Mouse (Mus musculus) brain, embryonic 14.5 days (tissue): ENCODE measurements around the gene Atxn1.

Source experiments
- CTCF ChIP-seq: fragments of 200-500 bp; IDR thresholded peaks from 2 replicates; pipeline ENCODE4 v1.5.1; 2012; ENCODE audit warnings: inconsistent platforms, mild to moderate bottlenecking, moderate library complexity, borderline replicate concordance; ENCODE audit not compliant: insufficient read depth, insufficient read length; ENCODE audit errors: extremely low read depth
- POLR2A ChIP-seq: fragments of 200-500 bp; IDR thresholded peaks from 2 replicates; pipeline ENCODE4 v1.6.1; 2012; ENCODE audit warnings: mild to moderate bottlenecking, inconsistent platforms, borderline replicate concordance; ENCODE audit not compliant: poor library complexity, insufficient read depth, insufficient read length, severe bottlenecking; ENCODE audit errors: extremely low read depth

DNA sequence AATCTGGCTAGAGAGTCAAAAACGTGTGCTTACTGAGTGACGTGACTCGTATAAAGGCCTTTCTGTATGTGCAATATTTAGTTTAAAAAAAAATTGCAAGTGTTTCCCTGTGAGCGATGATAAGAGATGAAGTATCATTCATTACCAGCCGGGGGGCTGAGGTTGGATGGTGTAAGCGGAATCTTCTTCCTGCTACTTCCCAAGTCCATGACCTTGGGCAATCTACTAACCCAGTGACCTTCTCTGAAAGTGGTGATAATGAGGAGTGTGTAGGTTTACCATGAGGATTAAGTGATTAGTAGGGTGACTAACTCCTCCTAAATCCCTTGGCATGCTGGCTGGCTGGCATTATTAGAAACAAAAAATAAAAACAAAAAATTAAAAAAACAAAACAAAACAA, 30.0 kb downstream of the Atxn1 start:
- no peak for TF ChIP-seq POLR2A
- no peak for TF ChIP-seq CTCF
